Mouse (Mus musculus): ENCODE measurements around the gene Nol4l.

The Nol4l gene

GRCm38 (mm10) chr2:153443434-153444240 is 86.1 kb downstream of the Nol4l start:
- peak; percentile 56 to 57 for DNase-seq

GRCm38 (mm10) chr2:153442720-153443119 is 87.1 kb downstream of the Nol4l start:
- no peak for DNase-seq

GRCm38 (mm10) chr2:153441228-153441627 is 88.5 kb downstream of the Nol4l start:
- no peak for DNase-seq

- DNase-seq: no peak
Measured at GRCm38 (mm10) chr2:153440755-153441154, 89.0 kb downstream of the Nol4l start.

GRCm38 (mm10) chr2:153437306-153437659 is 92.5 kb downstream of the Nol4l start:
- peak in 1 of 2 experiments; percentile 32 for DNase-seq

GRCm38 (mm10) chr2:153436641-153437305 is 93.0 kb downstream of the Nol4l start:
- DNase-seq: peak; percentile 54 to 67

GRCm38 (mm10) chr2:153434880-153435831 is 94.6 kb downstream of the Nol4l start:
- peak; percentile 82 to 91 for DNase-seq

GRCm38 (mm10) chr2:153433859-153434258 is 95.9 kb downstream of the Nol4l start:
- DNase-seq: no peak

- no peak for DNase-seq
Measured at GRCm38 (mm10) chr2:153432492-153432891, 97.3 kb downstream of the Nol4l start.

GRCm38 (mm10) chr2:153430571-153430970 is 99.2 kb downstream of the Nol4l start:
- no peak for DNase-seq

- no peak for DNase-seq
Measured at GRCm38 (mm10) chr2:153428485-153428884, 101.3 kb downstream of the Nol4l start.

- no peak for DNase-seq
Measured at GRCm38 (mm10) chr2:153426931-153427330, 102.8 kb downstream of the Nol4l start.

- peak in 1 of 2 experiments; percentile 51 for DNase-seq
Measured at GRCm38 (mm10) chr2:153425998-153426670, 103.6 kb downstream of the Nol4l start.

GRCm38 (mm10) chr2:153425124-153425844 is 104.5 kb downstream of the Nol4l start:
- DNase-seq: no peak

- DNase-seq: no peak
Measured at GRCm38 (mm10) chr2:153424557-153424956, 105.2 kb downstream of the Nol4l start.

GRCm38 (mm10) chr2:153423113-153423512 is 106.7 kb downstream of the Nol4l start:
- DNase-seq: peak; percentile 48 to 54

- DNase-seq: peak; percentile 57 to 63
Measured at GRCm38 (mm10) chr2:153422051-153422450, 107.7 kb downstream of the Nol4l start.

GRCm38 (mm10) chr2:153421233-153421632 is 108.5 kb downstream of the Nol4l start:
- DNase-seq: no peak

GRCm38 (mm10) chr2:153418381-153418780 is 111.4 kb downstream of the Nol4l start:
- peak in 1 of 2 experiments; percentile 59 for DNase-seq

- no peak for DNase-seq
Measured at GRCm38 (mm10) chr2:153417841-153418240, 111.9 kb downstream of the Nol4l start.

- DNase-seq: peak in 1 of 2 experiments; percentile 46
Measured at GRCm38 (mm10) chr2:153414607-153415006, 115.2 kb downstream of the Nol4l start.

GRCm38 (mm10) chr2:153412563-153412962 is 117.2 kb downstream of the Nol4l start:
- no peak for DNase-seq

Data from cerebellum, postnatal 10 days (tissue).